Mouse (Mus musculus): ENCODE measurements at regions not wholly inside any gene's neighbourhood (a gene's known extent, or its start where the extent isn't known, plus 50 kb on each side); places are given as distances from the start of the nearest gene placed in this dataset.
"Not testable (repeated sequence)": the region's sequence is repeated elsewhere in the genome, so short reads cannot be mapped to it uniquely, and the experiment has no call there.

DNA sequence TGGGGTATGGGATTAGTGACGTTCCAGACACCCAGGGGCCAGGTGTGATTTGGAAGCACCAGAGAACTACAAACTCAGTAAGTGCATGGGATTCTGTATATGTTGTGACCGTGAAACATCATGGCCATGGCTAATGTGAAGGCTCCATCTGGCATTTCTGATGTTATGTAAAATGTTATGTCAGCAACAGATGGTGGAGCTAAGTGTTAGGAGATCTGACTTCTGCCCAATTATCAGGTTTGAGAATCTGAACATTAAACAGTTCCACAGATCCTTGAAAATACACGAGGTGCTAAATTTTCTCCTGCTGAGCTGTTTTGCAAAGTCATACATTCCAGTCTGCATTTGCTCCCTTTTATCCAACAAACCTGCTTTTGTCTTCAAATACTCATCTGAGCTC lies 223.6 kb upstream of the Egfl6 start:
- no peak overlapping the region for H3K27ac ChIP-seq
- H3K9me3 ChIP-seq = no peaks in the 10 kb centered on the region
- peaks cover 28% of the 10 kb centered on the region for H3K27me3 ChIP-seq
- 0 out of 2 replicates have a peak, but pooled peaks cover 2% of the 10 kb centered on the region for H3K4me1 ChIP-seq
- 65% methylated on average over 3 of the region's 3 CpGs for WGBS
- H3K9ac ChIP-seq = no peak overlapping the region
- no peak for ATAC-seq (ENCODE audit: insufficient number of reproducible peaks, insufficient read depth, low FRiP score, low TSS enrichment, low read depth)
- H3K36me3 ChIP-seq = no peaks in the 10 kb centered on the region
- no peak overlapping the region for H3K4me3 ChIP-seq
- no peak overlapping the region for H3K4me2 ChIP-seq

DNA sequence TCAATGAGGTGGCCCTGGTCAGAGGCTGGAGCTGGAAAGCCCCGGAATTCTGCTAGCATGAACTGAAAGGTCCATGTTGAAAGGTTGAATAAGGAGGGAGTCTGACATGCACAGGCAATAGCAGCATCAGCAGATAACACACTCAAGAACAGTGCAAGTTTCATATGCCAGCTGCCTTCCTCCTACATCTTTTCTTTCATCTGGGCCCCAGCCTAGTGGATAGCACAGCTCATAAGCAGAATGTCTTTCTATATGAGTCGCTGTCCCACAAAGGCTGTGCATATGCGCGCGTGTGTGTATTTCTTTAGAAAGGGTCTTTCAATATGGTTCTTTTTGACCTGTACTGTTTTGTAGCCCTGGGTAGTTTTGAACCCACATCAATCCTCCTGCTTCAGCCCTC lies 222.7 kb upstream of the Egfl6 start:
- H3K36me3 ChIP-seq = no peaks in the 10 kb centered on the region
- no peak for ATAC-seq (ENCODE audit: insufficient number of reproducible peaks, insufficient read depth, low FRiP score, low TSS enrichment, low read depth)
- H3K4me2 ChIP-seq = no peak overlapping the region
- no peak overlapping the region for H3K4me3 ChIP-seq
- no peak overlapping the region for H3K9ac ChIP-seq
- no peaks in the 10 kb centered on the region for H3K9me3 ChIP-seq
- peaks cover 28% of the 10 kb centered on the region for H3K27me3 ChIP-seq
- H3K27ac ChIP-seq = no peak overlapping the region
- 87% methylated on average over 5 of the region's 5 CpGs for WGBS
- H3K4me1 ChIP-seq = 0 out of 2 replicates have a peak, but pooled peaks cover 2% of the 10 kb centered on the region

DNA sequence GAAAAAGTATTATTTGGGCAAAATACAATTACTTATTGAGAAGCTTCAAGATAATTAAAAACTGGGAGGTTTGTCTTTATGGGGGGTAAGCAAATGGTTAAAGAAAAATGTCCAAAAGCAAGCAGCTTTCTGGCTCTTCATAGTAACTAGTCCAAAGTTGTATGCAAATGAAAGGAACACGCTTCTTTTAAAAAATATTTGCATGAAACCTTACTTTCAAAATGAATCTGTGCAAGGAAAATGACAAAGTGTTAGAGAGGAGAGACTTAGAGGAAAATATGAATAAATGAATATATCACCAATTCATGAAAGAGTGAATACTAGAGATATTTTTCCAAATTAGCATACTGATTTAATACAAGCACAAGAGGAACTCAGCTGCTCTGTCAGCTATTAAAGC lies 220.4 kb upstream of the Egfl6 start:
- no peak overlapping the region for H3K27ac ChIP-seq
- H3K36me3 ChIP-seq = no peaks in the 10 kb centered on the region
- ATAC-seq (ENCODE audit: insufficient number of reproducible peaks, insufficient read depth, low FRiP score, low TSS enrichment, low read depth) = no peak
- no peak overlapping the region for H3K4me2 ChIP-seq
- no peak overlapping the region for H3K9ac ChIP-seq
- no peaks in the 10 kb centered on the region for H3K9me3 ChIP-seq
- no peak overlapping the region for H3K4me3 ChIP-seq
- peaks cover 38% of the 10 kb centered on the region for H3K27me3 ChIP-seq
- 79% methylated on average over 1 of the region's 1 CpGs for WGBS
- H3K4me1 ChIP-seq = 0 out of 2 replicates have a peak, but pooled peaks cover 2% of the 10 kb centered on the region

- H3K36me3 ChIP-seq = no peaks in the 10 kb centered on the region
- no peak overlapping the region for H3K27ac ChIP-seq
- ATAC-seq (ENCODE audit: insufficient number of reproducible peaks, insufficient read depth, low FRiP score, low TSS enrichment, low read depth) = 0 out of 2 replicates have a peak, but pooled peaks have one; percentile 32
- no peak overlapping the region for H3K9ac ChIP-seq
- H3K4me2 ChIP-seq = no peak overlapping the region
- H3K9me3 ChIP-seq = no peaks in the 10 kb centered on the region
- no peak overlapping the region for H3K4me3 ChIP-seq
- H3K27me3 ChIP-seq = peaks cover 41% of the 10 kb centered on the region
- H3K4me1 ChIP-seq = 0 out of 2 replicates have a peak, but pooled peaks cover 2% of the 10 kb centered on the region
- WGBS = 33% methylated on average over 4 of the region's 4 CpGs
Observed at GRCm38 (mm10) chrX:166805480-166805879, 220.0 kb upstream of the Egfl6 start.

DNA sequence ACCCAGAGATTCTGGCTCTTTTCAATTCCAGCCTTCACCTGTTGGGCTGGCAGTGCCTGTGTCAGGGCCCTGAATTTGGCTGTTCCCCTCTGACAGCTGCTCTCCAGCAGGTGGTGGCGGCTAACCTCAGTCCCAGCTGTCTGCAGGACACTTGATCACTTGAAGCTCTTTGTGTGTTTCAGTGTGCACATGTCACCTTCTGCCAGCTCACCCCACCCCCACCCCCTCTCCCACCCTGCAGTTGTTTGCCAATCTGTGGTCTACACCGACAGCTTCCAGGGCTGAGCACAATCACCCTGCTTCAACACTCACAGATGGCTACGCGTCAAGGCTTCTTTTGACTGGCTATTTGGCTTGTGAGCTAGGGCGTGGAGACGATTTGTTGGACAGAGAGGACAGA lies 217.7 kb upstream of the Egfl6 start:
- ATAC-seq (ENCODE audit: insufficient number of reproducible peaks, insufficient read depth, low FRiP score, low TSS enrichment, low read depth) = no peak
- WGBS = 47% methylated on average over 6 of the region's 6 CpGs

GRCm38 (mm10) chrX:166801017-166801416 lies 215.5 kb upstream of the Egfl6 start:
- H3K4me2 ChIP-seq = no peak overlapping the region
- no peaks in the 10 kb centered on the region for H3K36me3 ChIP-seq
- WGBS = 90% methylated on average over 2 of the region's 2 CpGs
- H3K9me3 ChIP-seq = no peaks in the 10 kb centered on the region
- H3K27me3 ChIP-seq = peaks cover 35% of the 10 kb centered on the region
- no peaks in the 10 kb centered on the region for H3K4me1 ChIP-seq
- no peak for ATAC-seq (ENCODE audit: insufficient number of reproducible peaks, insufficient read depth, low FRiP score, low TSS enrichment, low read depth)
- H3K27ac ChIP-seq = no peak overlapping the region
- no peak overlapping the region for H3K4me3 ChIP-seq
- no peak overlapping the region for H3K9ac ChIP-seq

More for the DNA sequence above, 217.7 kb upstream of the Egfl6 start:
- H3K36me3 ChIP-seq = no peaks in the 10 kb centered on the region
- H3K4me3 ChIP-seq = no peak overlapping the region
- no peak overlapping the region for H3K9ac ChIP-seq
- H3K4me1 ChIP-seq = 0 out of 2 replicates have a peak, but pooled peaks cover 2% of the 10 kb centered on the region
- peaks cover 36% of the 10 kb centered on the region for H3K27me3 ChIP-seq
- H3K27ac ChIP-seq = no peak overlapping the region
- H3K4me2 ChIP-seq = no peak overlapping the region
- no peaks in the 10 kb centered on the region for H3K9me3 ChIP-seq

GRCm38 (mm10) chrX:166795651-166796050 lies 210.1 kb upstream of the Egfl6 start:
- H3K4me3 ChIP-seq = no peak overlapping the region
- no peak overlapping the region for H3K4me2 ChIP-seq
- no peak overlapping the region for H3K27ac ChIP-seq
- H3K27me3 ChIP-seq = peaks cover 37% of the 10 kb centered on the region
- no peaks in the 10 kb centered on the region for H3K36me3 ChIP-seq
- no peaks in the 10 kb centered on the region for H3K4me1 ChIP-seq
- no peak overlapping the region for H3K9ac ChIP-seq
- WGBS = 62% methylated on average over 2 of the region's 2 CpGs
- no peaks in the 10 kb centered on the region for H3K9me3 ChIP-seq
- no peak for ATAC-seq (ENCODE audit: insufficient number of reproducible peaks, insufficient read depth, low FRiP score, low TSS enrichment, low read depth)

DNA sequence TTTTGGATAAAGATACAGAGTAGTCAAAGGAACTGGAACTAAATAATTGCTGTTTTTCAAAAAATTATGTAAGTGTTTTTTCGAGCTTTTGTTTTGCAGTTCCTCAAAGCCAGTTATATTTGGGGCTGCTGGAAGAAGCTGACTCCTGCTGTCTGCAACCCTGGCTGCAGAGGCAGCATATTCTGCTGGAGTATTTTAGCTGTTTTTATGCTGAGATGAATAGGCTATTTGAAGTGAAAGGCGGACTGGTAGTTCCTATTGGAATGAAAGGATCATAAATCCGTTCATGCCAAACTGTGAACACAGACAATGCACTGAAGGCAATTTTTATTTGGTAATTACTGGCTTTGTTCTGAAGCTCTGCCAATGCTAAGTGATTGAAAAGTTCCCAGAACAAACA lies 203.5 kb upstream of the Egfl6 start:
- no peaks in the 10 kb centered on the region for H3K9me3 ChIP-seq
- H3K4me3 ChIP-seq = no peak overlapping the region
- peaks cover 27% of the 10 kb centered on the region for H3K27me3 ChIP-seq
- no peaks in the 10 kb centered on the region for H3K4me1 ChIP-seq
- no peak overlapping the region for H3K9ac ChIP-seq
- H3K27ac ChIP-seq = no peak overlapping the region
- 67% methylated on average over 3 of the region's 3 CpGs for WGBS
- no peak for ATAC-seq (ENCODE audit: insufficient number of reproducible peaks, insufficient read depth, low FRiP score, low TSS enrichment, low read depth)
- no peaks in the 10 kb centered on the region for H3K36me3 ChIP-seq
- no peak overlapping the region for H3K4me2 ChIP-seq

DNA sequence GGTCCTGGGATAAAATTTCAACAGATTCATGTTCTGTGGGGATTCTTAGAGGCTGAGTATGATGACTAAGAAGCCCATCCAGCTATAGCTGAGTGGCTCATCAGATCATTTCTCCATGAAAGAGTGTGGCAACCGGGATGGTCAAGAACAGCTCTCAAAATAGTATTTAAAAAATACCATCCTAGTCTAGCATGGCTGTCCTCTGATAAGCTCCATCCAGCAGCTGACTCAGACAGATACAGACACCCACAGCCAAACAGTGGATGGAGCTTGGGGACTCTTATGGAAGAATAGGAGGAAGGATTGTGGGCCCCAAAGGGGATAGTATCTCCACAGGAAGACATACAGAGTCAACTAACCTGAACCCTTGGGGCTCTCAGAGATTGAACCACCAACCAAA lies 201.6 kb upstream of the Egfl6 start:
- not testable (repeated sequence) for H3K4me1 ChIP-seq; H3K4me3 ChIP-seq; H3K36me3 ChIP-seq; H3K27ac ChIP-seq; H3K4me2 ChIP-seq; H3K9ac ChIP-seq; ATAC-seq (ENCODE audit: insufficient number of reproducible peaks, insufficient read depth, low FRiP score, low TSS enrichment, low read depth); H3K9me3 ChIP-seq
- peaks cover 31% of the 10 kb centered on the region for H3K27me3 ChIP-seq
- 90% methylated on average over 1 of the region's 1 CpGs for WGBS

DNA sequence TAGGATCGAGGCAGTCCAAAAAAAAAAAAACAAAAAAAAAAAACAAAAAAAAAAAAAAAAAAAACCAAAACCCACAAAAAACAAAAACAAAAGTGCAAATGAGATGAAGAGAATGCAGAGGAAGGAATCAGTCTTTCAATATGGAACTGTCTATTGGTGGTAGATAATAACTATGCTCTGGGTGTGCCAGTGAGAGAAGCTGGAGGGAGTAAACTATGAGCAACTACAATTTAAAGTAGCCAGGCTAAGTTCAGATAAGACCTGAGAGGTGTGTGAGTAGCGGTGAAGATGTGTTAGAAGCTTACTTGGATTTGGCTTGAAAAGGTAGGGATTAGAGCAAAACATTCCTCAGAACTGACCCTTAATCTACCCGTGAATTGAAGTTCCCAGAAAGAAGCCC lies 200.1 kb upstream of the Egfl6 start:
- peaks cover 35% of the 10 kb centered on the region for H3K27me3 ChIP-seq
- no peaks in the 10 kb centered on the region for H3K36me3 ChIP-seq
- H3K4me3 ChIP-seq = no peak overlapping the region
- 67% methylated on average over 3 of the region's 3 CpGs for WGBS
- no peak overlapping the region for H3K27ac ChIP-seq
- no peak for ATAC-seq (ENCODE audit: insufficient number of reproducible peaks, insufficient read depth, low FRiP score, low TSS enrichment, low read depth)
- no peak overlapping the region for H3K4me2 ChIP-seq
- no peak overlapping the region for H3K9ac ChIP-seq
- H3K4me1 ChIP-seq = no peaks in the 10 kb centered on the region
- H3K9me3 ChIP-seq = no peaks in the 10 kb centered on the region

DNA sequence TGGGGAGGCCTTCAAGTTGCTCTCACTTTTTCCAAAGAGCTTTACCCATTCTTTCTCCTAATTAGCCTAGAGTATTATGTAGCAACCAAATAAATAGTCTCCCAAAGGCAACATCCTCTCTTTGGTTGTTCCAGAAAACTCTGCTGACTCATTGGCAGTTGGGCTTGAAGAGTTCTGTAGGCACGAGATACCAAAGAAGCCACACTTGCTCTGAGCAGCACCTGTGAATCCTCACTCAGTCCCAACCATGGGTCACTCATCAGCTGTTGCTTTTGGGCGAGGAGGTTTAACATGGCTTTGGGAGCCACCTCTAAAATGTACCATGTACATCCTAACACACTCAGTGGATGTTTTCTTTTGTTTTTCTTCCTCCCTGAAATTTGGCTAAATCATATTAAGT lies 197.9 kb upstream of the Egfl6 start:
- 73% methylated on average over 2 of the region's 2 CpGs for WGBS
- Histone ChIP-seq H3K27me3 (peaks cover 38% of the 10 kb centered on the region), H3K4me2 (no peak overlapping the region), H3K4me3 (no peak overlapping the region), H3K36me3 (no peaks in the 10 kb centered on the region), H3K9ac (no peak overlapping the region), H3K4me1 (no peaks in the 10 kb centered on the region), H3K9me3 (no peaks in the 10 kb centered on the region), H3K27ac (no peak overlapping the region)
- no peak for ATAC-seq (ENCODE audit: insufficient number of reproducible peaks, insufficient read depth, low FRiP score, low TSS enrichment, low read depth)

- Histone ChIP-seq H3K27me3 (peaks cover 29% of the 10 kb centered on the region; the same call in 1 of the 2 replicates), H3K36me3 (no peaks in the 10 kb centered on the region), H3K27ac (no peak overlapping the region), H3K4me2 (no peak overlapping the region), H3K4me1 (no peaks in the 10 kb centered on the region), H3K9me3 (no peaks in the 10 kb centered on the region), H3K9ac (no peak overlapping the region), H3K4me3 (no peak overlapping the region)
- ATAC-seq (ENCODE audit: insufficient number of reproducible peaks, insufficient read depth, low FRiP score, low TSS enrichment, low read depth) = no peak
- 80% methylated on average over 6 of the region's 6 CpGs for WGBS
Observed at GRCm38 (mm10) chrX:166779334-166780092, 194.0 kb upstream of the Egfl6 start.

All from embryonic facial prominence, embryonic 13.5 days (tissue).